Mouse (Mus musculus) liver, embryonic 16.5 days (tissue): ENCODE results near the gene Zap70. TPM values are rescaled to one million over a fixed set of nuclear protein-coding genes. Genes with fewer than 3 reads are reported as not detected.
A peak's percentile ranks its signal among the peaks of the same experiment; 100 is the strongest.

Source experiments
- ATAC-seq: fragments of 200-750 bp; cut with Nextera tagmentation; 2 replicates; pipeline ENCODE4 v1.8.0; 2017; ENCODE audit warnings: low read depth, mild to moderate bottlenecking, moderate number of reproducible peaks, moderate library complexity
- H3K27ac ChIP-seq: fragments of 300-500 bp; sonication (generic); 2 replicates; pipeline ENCODE4 v1.5.1; 2014; ENCODE audit warnings: mild to moderate bottlenecking, low read length
- H3K27me3 ChIP-seq: fragments of 300-500 bp; sonication (generic); 2 replicates; pipeline ENCODE4 v1.6.1; 2014; ENCODE audit warnings: low read depth, low read length, mixed read lengths; ENCODE audit not compliant: control insufficient read depth, insufficient read depth
- H3K36me3 ChIP-seq: fragments of 300-500 bp; sonication (generic); 2 replicates; pipeline ENCODE4 v1.6.1; 2014; ENCODE audit warnings: mild to moderate bottlenecking; ENCODE audit not compliant: control insufficient read depth, insufficient read depth
- H3K4me1 ChIP-seq: fragments of 300-500 bp; sonication (generic); 2 replicates; pipeline ENCODE4 v1.6.1; 2014; ENCODE audit warnings: low read depth, low read length, mixed read lengths; ENCODE audit not compliant: control insufficient read depth
- H3K4me2 ChIP-seq: fragments of 300-500 bp; sonication (generic); 2 replicates; pipeline ENCODE4 v1.6.1; 2014; ENCODE audit warnings: low read depth, low read length, mixed read lengths
- H3K4me3 ChIP-seq: fragments of 300-500 bp; sonication (generic); 2 replicates; pipeline ENCODE4 v1.5.1; 2014; ENCODE audit warnings: low read depth, mild to moderate bottlenecking, low read length
- H3K9ac ChIP-seq: fragments of 300-500 bp; sonication (generic); 2 replicates; pipeline ENCODE4 v1.6.1; 2014; ENCODE audit warnings: low read depth, low read length
- H3K9me3 ChIP-seq: fragments of 300-500 bp; sonication (generic); replicated peaks from 2 replicates; pipeline ENCODE4 v1.6.1; 2016; ENCODE audit warnings: low read length; ENCODE audit not compliant: control insufficient read depth
- WGBS: fragments of 180-500 bp; shearing (Covaris S2); extraction: QIAGEN DNeasy Blood & Tissue Kit; methylation state at CpG from one replicate; pipeline ENCODE4 v1.1.7; 2014; ENCODE audit not compliant: insufficient replicate concordance; 5-methylcytosine and 5-hydroxymethylcytosine counted together
- polyA plus RNA-seq: library from polyadenylated mRNA; unstranded; fragments of >200 nt; fragmentation: Nextera tagmentation; extraction: Ambion mirVana; gene quantifications from 2 replicates; pipeline ENCODE4 v1.2.1, GENCODE M21; 2015

Gene Zap70
- 0.19 TPM in 2 replicates for polyA plus RNA-seq

- Histone ChIP-seq H3K36me3 (no peaks in the 10 kb centered on the region), H3K9me3 (no peaks in the 10 kb centered on the region), H3K4me2 (no peak within 1 kb of the TSS), H3K27me3 (no peaks in the 10 kb centered on the region), H3K27ac (no peak within 1 kb of the TSS), H3K9ac (no peak within 1 kb of the TSS), H3K4me1 (no peaks in the 10 kb centered on the region), H3K4me3 (no peak within 1 kb of the TSS)
- ATAC-seq = no peak
- 71% methylated on average over 11 of the region's 11 CpGs for WGBS
Measured at GRCm38 (mm10) chr1:36761568-36761967, at the start of gene Zap70. TSS of gene Zap70 (plus strand) at chr1:36761798.

GRCm38 (mm10) chr1:36714311-36714710, 47.3 kb upstream of the Zap70 start, which contains the start of gene Actr1b:
TSS of gene Actr1b (minus strand) at chr1:36714422.
- Histone ChIP-seq H3K4me3 (no peak within 1 kb of the TSS), H3K9me3 (no peaks in the 10 kb centered on the region), H3K27ac (no peak within 1 kb of the TSS), H3K4me1 (peaks cover 2% of the 10 kb centered on the region), H3K9ac (no peak within 1 kb of the TSS), H3K27me3 (no peaks in the 10 kb centered on the region), H3K36me3 (no peaks in the 10 kb centered on the region), H3K4me2 (no peak within 1 kb of the TSS)
- no peak for ATAC-seq
- WGBS = 61% methylated on average over 5 of the region's 5 CpGs

- Histone ChIP-seq H3K27me3 (no peaks in the 10 kb centered on the region), H3K27ac (no peak overlapping the region), H3K9ac (no peak overlapping the region), H3K9me3 (no peaks in the 10 kb centered on the region), H3K36me3 (no peaks in the 10 kb centered on the region), H3K4me2 (no peak overlapping the region), H3K4me3 (no peak overlapping the region), H3K4me1 (no peaks in the 10 kb centered on the region)
- ATAC-seq = no peak
- 20% methylated on average over 1 of the region's 1 CpGs for WGBS
Measured at GRCm38 (mm10) chr1:36718786-36719185, 42.8 kb upstream of the Zap70 start.

GRCm38 (mm10) chr1:36723146-36724056, 38.2 kb upstream of the Zap70 start:
- ATAC-seq = no peak
- no peak overlapping the region for H3K4me3 ChIP-seq
- H3K9ac ChIP-seq = no peak overlapping the region
- H3K9me3 ChIP-seq = no peaks in the 10 kb centered on the region
- no peaks in the 10 kb centered on the region for H3K4me1 ChIP-seq
- no peaks in the 10 kb centered on the region for H3K27me3 ChIP-seq
- WGBS = 56% methylated on average over 16 of the region's 16 CpGs
- no peak overlapping the region for H3K27ac ChIP-seq
- no peak overlapping the region for H3K4me2 ChIP-seq
- no peaks in the 10 kb centered on the region for H3K36me3 ChIP-seq

GRCm38 (mm10) chr1:36724057-36724431, 37.6 kb upstream of the Zap70 start:
- Histone ChIP-seq H3K27ac (no peak overlapping the region), H3K27me3 (no peaks in the 10 kb centered on the region), H3K4me3 (no peak overlapping the region), H3K4me2 (no peak overlapping the region), H3K9ac (no peak overlapping the region), H3K36me3 (no peaks in the 10 kb centered on the region), H3K9me3 (no peaks in the 10 kb centered on the region), H3K4me1 (no peaks in the 10 kb centered on the region)
- 78% methylated on average over 4 of the region's 4 CpGs for WGBS
- ATAC-seq = no peak

- Histone ChIP-seq H3K27ac (no peak overlapping the region), H3K4me1 (no peaks in the 10 kb centered on the region), H3K4me2 (no peak overlapping the region), H3K27me3 (no peaks in the 10 kb centered on the region; the same call in none of the 2 replicates), H3K9me3 (no peaks in the 10 kb centered on the region), H3K9ac (no peak overlapping the region), H3K4me3 (no peak overlapping the region), H3K36me3 (no peaks in the 10 kb centered on the region)
- ATAC-seq = no peak
- WGBS = 12% methylated on average over 4 of the region's 4 CpGs
Measured at GRCm38 (mm10) chr1:36737300-36737699, 24.3 kb upstream of the Zap70 start.

- peaks cover 2% of the 10 kb centered on the region for H3K27me3 ChIP-seq
- no peak for ATAC-seq
- 57% methylated on average over 5 of the region's 5 CpGs for WGBS
- H3K4me2 ChIP-seq = no peak overlapping the region
- no peak overlapping the region for H3K9ac ChIP-seq
- H3K4me3 ChIP-seq = no peak overlapping the region
- no peaks in the 10 kb centered on the region for H3K4me1 ChIP-seq
- no peak overlapping the region for H3K27ac ChIP-seq
- no peaks in the 10 kb centered on the region for H3K36me3 ChIP-seq
- no peaks in the 10 kb centered on the region for H3K9me3 ChIP-seq
Measured at GRCm38 (mm10) chr1:36739231-36739630, 22.4 kb upstream of the Zap70 start.

GRCm38 (mm10) chr1:36743046-36743445, 18.6 kb upstream of the Zap70 start:
- Histone ChIP-seq H3K27me3 (peaks cover 2% of the 10 kb centered on the region), H3K9ac (no peak overlapping the region)
- WGBS = 47% methylated on average over 9 of the region's 9 CpGs

GRCm38 (mm10) chr1:36744268-36744944, 17.2 kb upstream of the Zap70 start:
- peaks cover 2% of the 10 kb centered on the region; the same call in 1 of the 2 replicates for H3K27me3 ChIP-seq
- WGBS = 24% methylated on average over 17 of the region's 17 CpGs
- H3K4me1 ChIP-seq = no peaks in the 10 kb centered on the region
- 0 out of 2 replicates have a peak overlapping the region, but pooled peaks have one; percentile 8 for H3K4me2 ChIP-seq
- no peak overlapping the region for H3K27ac ChIP-seq
- H3K4me3 ChIP-seq = no peak overlapping the region
- H3K9me3 ChIP-seq = no peaks in the 10 kb centered on the region
- no peak overlapping the region for H3K9ac ChIP-seq
- no peak for ATAC-seq
- H3K36me3 ChIP-seq = no peaks in the 10 kb centered on the region

More at GRCm38 (mm10) chr1:36743046-36743445, 18.6 kb upstream of the Zap70 start:
- no peaks in the 10 kb centered on the region for H3K9me3 ChIP-seq
- no peaks in the 10 kb centered on the region for H3K4me1 ChIP-seq
- H3K27ac ChIP-seq = no peak overlapping the region
- no peak overlapping the region for H3K4me3 ChIP-seq
- no peaks in the 10 kb centered on the region for H3K36me3 ChIP-seq
- H3K4me2 ChIP-seq = no peak overlapping the region
- no peak for ATAC-seq
